Mouse (Mus musculus): ENCODE data around the gene Nt5dc1. TPM values are rescaled to one million over a fixed set of nuclear protein-coding genes. Genes with fewer than 3 reads are reported as not detected.

Nt5dc1 gene
- polyA plus RNA-seq, 1 experiment, result 0.17 TPM

DNA sequence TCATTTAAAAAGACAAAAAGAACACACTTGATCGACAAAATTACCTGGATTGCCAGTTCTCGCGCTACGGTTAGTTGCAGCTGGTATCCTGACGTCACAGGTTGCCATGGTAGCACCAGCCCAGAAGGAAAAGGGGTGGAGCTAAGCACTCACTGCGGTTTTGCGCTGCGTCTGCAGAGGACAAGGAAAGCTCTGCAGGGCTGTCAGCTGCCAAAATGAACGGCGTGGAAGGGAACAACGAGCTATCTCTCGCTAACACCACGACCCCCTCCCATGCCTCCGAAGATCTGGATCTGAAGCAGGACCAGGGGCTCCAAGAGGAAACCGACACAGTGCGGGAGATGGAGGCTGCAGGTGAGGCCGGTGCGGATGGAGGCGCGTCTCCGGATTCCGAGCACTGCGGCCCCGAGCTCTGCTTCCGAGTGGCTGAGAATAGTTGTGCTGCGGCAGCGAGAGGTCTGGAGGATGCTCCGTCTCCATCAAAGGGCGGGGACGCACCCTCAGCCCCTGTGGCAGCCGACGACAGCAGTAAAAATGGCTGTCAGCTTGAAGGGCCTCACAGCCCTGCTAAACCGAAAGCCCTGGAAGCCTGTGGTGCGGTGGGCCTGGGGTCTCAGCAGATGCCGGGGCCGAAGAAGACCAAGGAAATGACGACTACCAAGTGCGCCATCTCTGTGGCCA is 120.9 kb downstream of the Nt5dc1 start, which contains the start of gene Tspyl4:
TSS of gene Tspyl4 (plus strand) at position 144 of the 681 bp plus-strand sequence.
- Histone ChIP-seq H3K27me3 (ENCODE audit: control insufficient read depth) (peaks cover 23% of the 10 kb centered on the region), H3K36me3 (ENCODE audit: control insufficient read depth) (no peaks in the 10 kb centered on the region), H3K4me3 (replicated peaks) (peak within 1 kb of the TSS; percentile 64), H3K4me1 (ENCODE audit: control insufficient read depth) (peaks cover 18% of the 10 kb centered on the region), H3K9me3 (ENCODE audit: control insufficient read depth, low read length) (no peaks in the 10 kb centered on the region)
- TF ChIP-seq TAL1 (IDR thresholded peaks at IDR 0.05; ENCODE audit: low read length) (no peak), GATA1 (IDR thresholded peaks at IDR 0.05; ENCODE audit: low read length) (no peak)

DNA sequence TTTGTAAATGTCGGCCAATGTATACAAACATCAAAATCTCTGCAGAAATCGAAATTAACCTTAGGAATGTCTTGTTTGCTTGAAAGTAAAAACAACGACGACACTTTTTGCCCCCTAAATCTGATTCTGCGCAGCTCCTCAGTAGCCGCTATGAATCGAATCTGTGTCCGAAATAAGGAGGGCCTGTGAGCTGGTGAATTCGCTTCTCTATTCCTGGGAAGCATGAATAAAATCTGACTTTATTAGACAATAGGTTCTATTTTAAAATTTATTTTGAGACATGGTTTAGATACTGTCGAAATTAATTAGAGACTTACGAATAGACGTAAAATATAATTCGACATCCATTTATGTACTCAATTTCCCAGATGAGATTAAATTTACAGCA is 121.4 kb downstream of the Nt5dc1 start:
- peaks cover 23% of the 10 kb centered on the region for H3K27me3 ChIP-seq (ENCODE audit: control insufficient read depth)
- H3K4me1 ChIP-seq (ENCODE audit: control insufficient read depth), result peaks cover 18% of the 10 kb centered on the region
- H3K9me3 ChIP-seq (ENCODE audit: control insufficient read depth, low read length), result no peaks in the 10 kb centered on the region
- peak overlapping the region; percentile 64 for H3K4me3 ChIP-seq (replicated peaks)
- no peak for TF ChIP-seq GATA1 (IDR thresholded peaks at IDR 0.05; ENCODE audit: low read length)
- TF ChIP-seq TAL1 (IDR thresholded peaks at IDR 0.05; ENCODE audit: low read length), result no peak
- H3K36me3 ChIP-seq (ENCODE audit: control insufficient read depth), result no peaks in the 10 kb centered on the region

DNA sequence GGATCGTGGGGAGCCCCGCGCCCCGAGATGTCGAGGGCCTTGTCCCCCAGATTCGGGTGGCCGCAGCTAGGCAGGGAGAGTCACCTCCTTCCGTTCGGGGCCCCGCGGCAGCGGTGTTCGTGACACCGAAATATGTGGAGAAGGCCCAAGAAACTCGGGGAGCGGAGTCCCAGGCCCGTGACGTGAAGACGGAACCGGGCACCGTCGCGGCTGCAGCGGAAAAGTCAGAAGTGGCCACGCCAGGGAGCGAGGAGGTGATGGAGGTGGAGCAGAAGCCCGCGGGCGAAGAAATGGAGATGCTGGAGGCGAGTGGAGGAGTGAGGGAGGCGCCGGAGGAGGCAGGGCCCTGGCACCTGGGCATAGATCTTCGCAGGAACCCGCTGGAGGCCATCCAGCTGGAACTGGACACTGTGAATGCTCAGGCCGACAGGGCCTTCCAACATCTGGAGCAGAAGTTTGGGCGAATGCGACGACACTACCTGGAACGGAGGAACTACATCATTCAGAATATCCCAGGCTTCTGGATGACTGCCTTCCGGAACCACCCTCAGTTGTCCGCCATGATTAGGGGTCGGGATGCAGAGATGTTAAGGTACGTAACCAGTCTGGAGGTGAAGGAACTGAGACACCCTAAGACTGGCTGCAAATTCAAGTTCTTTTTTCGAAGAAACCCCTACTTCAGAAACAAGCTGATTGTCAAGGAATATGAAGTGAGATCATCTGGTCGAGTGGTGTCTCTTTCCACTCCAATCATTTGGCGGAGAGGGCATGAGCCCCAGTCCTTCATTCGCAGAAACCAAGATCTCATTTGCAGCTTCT is 135.7 kb downstream of the Nt5dc1 start:
- H3K4me3 ChIP-seq (replicated peaks), result peak overlapping the region; percentile 100
- H3K9me3 ChIP-seq (ENCODE audit: control insufficient read depth, low read length), result no peaks in the 10 kb centered on the region
- no peak for TF ChIP-seq TAL1 (IDR thresholded peaks at IDR 0.05; ENCODE audit: low read length)
- no peak for TF ChIP-seq GATA1 (IDR thresholded peaks at IDR 0.05; ENCODE audit: low read length)
- H3K36me3 ChIP-seq (ENCODE audit: control insufficient read depth), result peaks cover 22% of the 10 kb centered on the region
- H3K4me1 ChIP-seq (ENCODE audit: control insufficient read depth), result peaks cover 38% of the 10 kb centered on the region
- 0 out of 2 replicates have a peak, but pooled peaks cover 3% of the 10 kb centered on the region for H3K27me3 ChIP-seq (ENCODE audit: control insufficient read depth)

DNA sequence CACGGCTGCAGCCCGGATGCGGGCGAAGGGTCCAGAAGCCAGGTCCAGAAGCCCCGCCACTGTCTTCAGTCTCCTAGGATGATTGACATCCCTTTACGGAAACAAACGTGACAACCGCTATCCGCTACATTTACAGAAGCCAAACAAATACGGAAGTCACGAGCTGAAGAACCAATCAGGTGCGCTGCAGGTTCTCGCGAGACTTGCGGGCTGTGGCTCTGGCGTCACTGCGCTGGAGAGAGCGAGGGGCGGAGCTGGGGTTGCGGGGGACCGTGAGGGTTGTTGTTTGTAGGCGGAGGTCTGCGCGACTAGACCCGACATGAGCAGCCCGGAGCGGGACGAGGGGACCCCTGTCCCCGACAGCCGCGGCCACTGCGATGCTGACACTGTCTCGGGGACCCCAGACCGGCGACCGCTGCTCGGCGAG is 136.4 kb downstream of the Nt5dc1 start, which contains the start of gene Tspyl1:
TSS of gene Tspyl1 (plus strand) at position 229 of the 427 bp plus-strand sequence.
- H3K27me3 ChIP-seq (ENCODE audit: control insufficient read depth), result peaks cover 6% of the 10 kb centered on the region
- no peak for TF ChIP-seq GATA1 (IDR thresholded peaks at IDR 0.05; ENCODE audit: low read length)
- no peak for TF ChIP-seq TAL1 (IDR thresholded peaks at IDR 0.05; ENCODE audit: low read length)
- peak within 1 kb of the TSS; percentile 100 for H3K4me3 ChIP-seq (replicated peaks)
- peaks cover 16% of the 10 kb centered on the region for H3K36me3 ChIP-seq (ENCODE audit: control insufficient read depth)
- H3K9me3 ChIP-seq (ENCODE audit: control insufficient read depth, low read length), result no peaks in the 10 kb centered on the region
- H3K4me1 ChIP-seq (ENCODE audit: control insufficient read depth), result peaks cover 38% of the 10 kb centered on the region

DNA sequence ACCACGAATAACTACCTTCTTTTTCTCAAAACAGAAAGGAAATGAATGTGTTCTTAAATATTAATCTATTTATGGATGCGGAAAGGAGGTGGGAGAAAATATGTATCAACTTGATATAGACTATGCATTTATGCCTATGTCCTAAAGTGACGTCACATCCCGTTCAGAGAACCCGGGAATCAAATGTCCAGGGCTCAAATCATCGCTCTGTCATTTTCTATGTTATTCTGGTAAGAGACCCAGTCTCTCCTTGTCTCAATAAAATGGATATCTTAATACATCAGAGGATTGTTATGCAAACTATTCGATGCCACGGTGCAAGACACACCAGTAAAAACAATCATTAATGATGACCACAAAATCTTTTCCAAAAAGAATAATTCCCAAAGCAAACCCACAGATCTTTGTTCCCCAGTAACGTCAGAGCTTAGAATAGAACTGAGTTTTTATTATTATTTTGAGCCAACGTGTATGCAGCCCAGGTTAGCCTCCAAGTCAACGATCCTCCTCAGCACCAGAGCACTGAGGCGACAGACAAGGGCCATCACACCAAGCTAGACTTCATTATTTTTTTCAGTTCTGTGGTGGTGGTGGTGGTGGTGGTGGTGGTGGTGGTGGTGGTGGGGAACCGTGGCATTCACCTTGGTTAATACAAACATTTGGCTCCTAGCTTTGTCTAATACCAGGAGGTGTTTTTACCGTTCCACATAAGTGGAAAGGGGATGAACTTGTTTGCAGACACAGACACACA is 137.0 kb downstream of the Nt5dc1 start:
- TF ChIP-seq TAL1 (IDR thresholded peaks at IDR 0.05; ENCODE audit: low read length) (no peak), GATA1 (IDR thresholded peaks at IDR 0.05; ENCODE audit: low read length) (no peak)
- peak overlapping the region; percentile 100 for H3K4me3 ChIP-seq (replicated peaks)
- H3K27me3 ChIP-seq (ENCODE audit: control insufficient read depth), result peaks cover 6% of the 10 kb centered on the region
- H3K36me3 ChIP-seq (ENCODE audit: control insufficient read depth), result peaks cover 14% of the 10 kb centered on the region
- H3K4me1 ChIP-seq (ENCODE audit: control insufficient read depth), result peaks cover 38% of the 10 kb centered on the region
- H3K9me3 ChIP-seq (ENCODE audit: control insufficient read depth, low read length), result no peaks in the 10 kb centered on the region

DNA sequence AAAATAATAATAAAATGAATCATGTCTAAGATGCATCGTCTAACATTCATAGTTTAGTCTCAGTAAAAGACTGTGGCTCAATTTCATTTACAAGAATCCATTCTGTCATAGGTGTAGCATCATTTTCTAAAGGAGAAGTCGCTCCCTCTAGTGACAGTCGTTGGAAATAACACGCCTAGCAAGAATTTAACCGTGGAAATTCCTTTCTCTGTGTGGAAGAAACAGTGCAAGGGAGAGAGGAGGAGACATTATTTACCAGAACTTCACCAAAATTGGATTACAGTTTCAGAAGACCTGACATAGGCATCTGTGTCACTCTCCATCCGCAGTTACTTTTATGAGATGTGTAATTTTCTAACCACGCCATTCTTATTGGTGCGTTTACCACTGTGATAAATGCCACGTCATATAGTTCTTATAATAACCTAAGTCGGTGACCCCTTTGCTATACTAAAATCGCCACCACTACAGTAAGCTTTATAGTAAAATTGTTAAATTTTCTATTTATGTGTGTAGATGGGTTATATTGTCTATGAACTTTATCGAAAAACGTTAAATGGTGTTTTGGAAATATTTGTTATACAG is 137.7 kb downstream of the Nt5dc1 start:
- Histone ChIP-seq H3K36me3 (ENCODE audit: control insufficient read depth) (peaks cover 14% of the 10 kb centered on the region), H3K27me3 (ENCODE audit: control insufficient read depth) (peaks cover 6% of the 10 kb centered on the region), H3K4me1 (ENCODE audit: control insufficient read depth) (peaks cover 38% of the 10 kb centered on the region), H3K4me3 (replicated peaks) (peak overlapping the region; percentile 100), H3K9me3 (ENCODE audit: control insufficient read depth, low read length) (no peaks in the 10 kb centered on the region)
- TF ChIP-seq TAL1 (IDR thresholded peaks at IDR 0.05; ENCODE audit: low read length) (no peak), GATA1 (IDR thresholded peaks at IDR 0.05; ENCODE audit: low read length) (no peak)

DNA sequence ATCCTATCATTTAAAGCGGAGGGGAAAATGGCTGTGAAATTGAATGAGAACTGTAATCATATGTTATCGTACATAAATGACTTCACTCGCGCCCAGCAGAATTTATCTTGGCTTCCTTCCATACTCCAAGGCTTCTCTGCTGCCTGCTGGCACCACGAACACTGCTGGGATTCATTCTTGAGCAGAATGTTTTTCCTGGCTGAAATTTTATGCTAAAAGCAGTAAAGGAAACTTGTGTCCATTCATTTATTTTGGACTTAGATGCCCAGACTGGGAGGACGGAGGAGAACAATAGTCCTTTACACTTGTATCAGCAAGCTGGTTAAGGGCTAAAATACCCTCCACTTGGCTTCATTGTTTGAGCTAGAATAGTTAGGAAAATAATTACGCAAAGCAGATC is 146.7 kb downstream of the Nt5dc1 start:
- Histone ChIP-seq H3K4me3 (replicated peaks) (no peak overlapping the region), H3K27me3 (ENCODE audit: control insufficient read depth) (no peaks in the 10 kb centered on the region), H3K4me1 (ENCODE audit: control insufficient read depth) (no peaks in the 10 kb centered on the region), H3K36me3 (ENCODE audit: control insufficient read depth) (no peaks in the 10 kb centered on the region), H3K9me3 (ENCODE audit: control insufficient read depth, low read length) (no peaks in the 10 kb centered on the region)
- TF ChIP-seq GATA1 (IDR thresholded peaks at IDR 0.05; ENCODE audit: low read length), result no peak
- no peak for TF ChIP-seq TAL1 (IDR thresholded peaks at IDR 0.05; ENCODE audit: low read length)

DNA sequence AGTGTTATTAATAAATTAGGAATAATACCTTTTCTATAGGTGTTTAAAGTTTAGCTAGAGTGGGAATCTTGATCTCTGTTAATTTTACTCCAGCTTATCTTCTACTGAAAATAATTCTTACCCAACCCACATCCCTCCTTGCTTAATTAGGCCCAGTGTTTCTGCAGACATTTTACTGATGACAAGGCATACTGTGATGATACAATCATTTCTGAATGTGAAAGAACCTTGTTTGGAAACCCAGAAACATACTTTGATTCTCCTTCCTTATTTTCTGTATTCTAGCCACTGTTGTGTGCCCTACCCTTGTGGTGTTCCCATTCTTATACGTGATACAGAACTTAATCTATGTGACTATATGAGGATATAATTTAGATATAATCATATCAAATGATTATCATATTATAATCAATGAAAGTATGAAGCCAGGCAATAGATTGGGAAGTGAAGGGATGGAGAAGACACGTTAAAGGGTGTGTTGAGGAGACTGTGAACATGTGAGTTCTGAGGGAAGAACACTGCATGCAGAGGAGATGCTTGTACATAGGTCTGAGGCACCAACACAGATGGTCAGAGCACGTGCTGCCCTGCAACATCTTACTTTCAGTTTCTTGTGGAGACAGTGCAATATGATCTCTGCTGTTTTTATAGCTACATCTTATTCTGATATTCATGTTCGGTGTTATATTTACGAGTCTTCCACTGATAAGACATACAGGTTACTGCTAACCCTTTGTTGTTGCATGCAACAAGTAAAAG is 150.9 kb downstream of the Nt5dc1 start:
- Histone ChIP-seq H3K9me3 (ENCODE audit: control insufficient read depth, low read length) (no peaks in the 10 kb centered on the region), H3K4me3 (replicated peaks) (no peak overlapping the region), H3K4me1 (ENCODE audit: control insufficient read depth) (no peaks in the 10 kb centered on the region), H3K36me3 (ENCODE audit: control insufficient read depth) (no peaks in the 10 kb centered on the region), H3K27me3 (ENCODE audit: control insufficient read depth) (no peaks in the 10 kb centered on the region)
- TF ChIP-seq TAL1 (IDR thresholded peaks at IDR 0.05; ENCODE audit: low read length) (no peak), GATA1 (IDR thresholded peaks at IDR 0.05; ENCODE audit: low read length) (no peak)

Data from erythroblast, embryonic 14.5 days (primary cell).